Mouse (Mus musculus) heart, postnatal 10 days (tissue): ENCODE results near the gene Gpx7. TPM values are rescaled to one million over a fixed set of nuclear protein-coding genes. Genes with fewer than 3 reads are reported as not detected.
A peak's percentile ranks its signal among the peaks of the same experiment; 100 is the strongest.

Source experiments
- DNase-seq, 2 experiments: peaks; one replicate each; pipeline ENCODE4 v3.0.0; 2021
- intact Hi-C: fragments of 180-260 bp; cut with DNase I; formaldehyde crosslinking; loops from one replicate; pipeline ENCODE4 v1.15.1; 2025
- total RNA-seq, 2 experiments: library from RNA; stranded (reverse); gene quantifications; 2 replicates each; pipeline ENCODE4 v1.2.3; 2021

Gene Gpx7
- total RNA-seq, 2 experiments from 2014 or later, result 22.3 to 22.6 TPM

GRCm38 (mm10) chr4:108394236-108394635, 12.5 kb downstream of the Gpx7 start:
- DNase-seq, result no peak
- intact Hi-C loops, result no loop called here

GRCm38 (mm10) chr4:108392558-108392957, 14.2 kb downstream of the Gpx7 start:
- no peak for DNase-seq
- intact Hi-C loops, result no loop called here

GRCm38 (mm10) chr4:108391124-108391523, 15.6 kb downstream of the Gpx7 start:
- intact Hi-C loops, result loop anchor here (2.0 kb wide), 1 partner anchor 14 kb away; no protein-coding TSS in a partner anchor

GRCm38 (mm10) chr4:108388741-108389140, 18.0 kb downstream of the Gpx7 start:
- DNase-seq, result no peak

More at GRCm38 (mm10) chr4:108391124-108391523, 15.6 kb downstream of the Gpx7 start:
- DNase-seq, result no peak

GRCm38 (mm10) chr4:108387681-108388253, 19.0 kb downstream of the Gpx7 start:
- DNase-seq, result peak; percentile 88 to 89
- intact Hi-C loops, result loop anchor here (1.0 kb wide), 1 partner anchor 72 kb away; the partner anchor contains the start of gene Tut4

More at GRCm38 (mm10) chr4:108388741-108389140, 18.0 kb downstream of the Gpx7 start:
- intact Hi-C loops, result no loop called here

- peak in 1 of 2 experiments; percentile 27 for DNase-seq
- intact Hi-C loops, result loop anchor here (1.0 kb wide), 1 partner anchor 72 kb away; the partner anchor contains the start of gene Tut4
These were observed 19.7 kb downstream of the Gpx7 start for GRCm38 (mm10) chr4:108387106-108387505.

GRCm38 (mm10) chr4:108386087-108386486, 20.7 kb downstream of the Gpx7 start:
- intact Hi-C loops, result no loop called here
- DNase-seq, result peak in 1 of 2 experiments; percentile 44

- intact Hi-C loops, result loop anchor here (2.0 kb wide), 1 partner anchor 40 kb away; no protein-coding TSS in a partner anchor
- peak; percentile 18 to 38 for DNase-seq
These were observed 23.5 kb downstream of the Gpx7 start, which contains the start of gene Shisal2a for GRCm38 (mm10) chr4:108383183-108383714. TSS of gene Shisal2a (minus strand) at chr4:108383349.

GRCm38 (mm10) chr4:108380146-108380545, 26.6 kb downstream of the Gpx7 start:
- no peak for DNase-seq
- intact Hi-C loops, result no loop called here

GRCm38 (mm10) chr4:108379476-108379875, 27.3 kb downstream of the Gpx7 start:
- intact Hi-C loops, result no loop called here
- no peak for DNase-seq

- no peak for DNase-seq
- intact Hi-C loops, result no loop called here
These were observed 34.6 kb downstream of the Gpx7 start for GRCm38 (mm10) chr4:108372166-108372565.

- intact Hi-C loops, result no loop called here
- no peak for DNase-seq
These were observed 35.3 kb downstream of the Gpx7 start for GRCm38 (mm10) chr4:108371421-108371820.

- no peak for DNase-seq
These were observed 36.4 kb downstream of the Gpx7 start for GRCm38 (mm10) chr4:108370409-108370808.

GRCm38 (mm10) chr4:108369254-108369653, 37.5 kb downstream of the Gpx7 start:
- DNase-seq, result no peak

More at GRCm38 (mm10) chr4:108370409-108370808, 36.4 kb downstream of the Gpx7 start:
- intact Hi-C loops, result no loop called here

GRCm38 (mm10) chr4:108364111-108364476, 42.7 kb downstream of the Gpx7 start:
- DNase-seq, result peak; percentile 83 to 87
- intact Hi-C loops, result no loop called here

More at GRCm38 (mm10) chr4:108369254-108369653, 37.5 kb downstream of the Gpx7 start:
- intact Hi-C loops, result no loop called here

GRCm38 (mm10) chr4:108363355-108364110, 43.2 kb downstream of the Gpx7 start:
- intact Hi-C loops, result no loop called here
- DNase-seq, result no peak

GRCm38 (mm10) chr4:108362321-108363261, 44.2 kb downstream of the Gpx7 start:
- DNase-seq, result peak; percentile 41 to 54
- intact Hi-C loops, result no loop called here

- intact Hi-C loops, result no loop called here
- peak; percentile 80 to 82 for DNase-seq
These were observed 46.4 kb downstream of the Gpx7 start for GRCm38 (mm10) chr4:108360136-108361055.

GRCm38 (mm10) chr4:108358498-108358897, 48.3 kb downstream of the Gpx7 start:
- no peak for DNase-seq

More at GRCm38 (mm10) chr4:108358498-108358897, 48.3 kb downstream of the Gpx7 start:
- intact Hi-C loops, result loop anchor here (5.0 kb wide), 1 partner anchor 49 kb away; the partner anchor contains the start of gene Gpx7
